Mouse (Mus musculus): Measurements from ENCODE around the gene D030056L22Rik.

- TF ChIP-seq CTCF (IDR thresholded peaks at IDR 0.05; ENCODE audit: extremely low read depth, insufficient read depth, low read length) (no peak), POLR2A (IDR thresholded peaks at IDR 0.05; ENCODE audit: extremely low read depth, insufficient read depth, low read length) (no peak)
Measured at GRCm38 (mm10) chr19:18712153-18712865, 684 bp upstream of the D030056L22Rik start.
